Mouse (Mus musculus) kidney, embryonic 14.5 days (tissue): Measurements from ENCODE around the gene Zfp986. TPM values are rescaled to one million over a fixed set of nuclear protein-coding genes. Genes with fewer than 3 reads are reported as not detected.
A peak's percentile ranks its signal among the peaks of the same experiment; 100 is the strongest.
"Not testable (repeated sequence)": the region's sequence is repeated elsewhere in the genome, so short reads cannot be mapped to it uniquely, and the experiment has no call there.

ENCODE experiments used
- ATAC-seq: fragments of 200-750 bp; cut with Nextera tagmentation; 2 replicates; pipeline ENCODE4 v1.8.0; 2017; ENCODE audit warnings: moderate number of reproducible peaks, mild to moderate bottlenecking, moderate TSS enrichment, moderate library complexity; ENCODE audit not compliant: low FRiP score, low TSS enrichment
- H3K27ac ChIP-seq: fragments of 300-500 bp; sonication (generic); 2 replicates; pipeline ENCODE4 v1.5.1; 2014; ENCODE audit warnings: low read depth, mild to moderate bottlenecking, low read length, moderate library complexity, mixed read lengths
- H3K27me3 ChIP-seq: fragments of 300-500 bp; sonication (generic); 2 replicates; pipeline ENCODE4 v1.6.1; 2014; ENCODE audit warnings: mild to moderate bottlenecking, low read length; ENCODE audit not compliant: control insufficient read depth, insufficient read depth
- H3K36me3 ChIP-seq: fragments of 300-500 bp; sonication (generic); 2 replicates; pipeline ENCODE4 v1.6.1; 2014; ENCODE audit warnings: low read length, mixed read lengths; ENCODE audit not compliant: control insufficient read depth, insufficient read depth
- H3K4me1 ChIP-seq: fragments of 300-500 bp; sonication (generic); 2 replicates; pipeline ENCODE4 v1.6.1; 2014; ENCODE audit warnings: low read length, mixed read lengths; ENCODE audit not compliant: control insufficient read depth, insufficient read depth
- H3K4me2 ChIP-seq: fragments of 300-500 bp; sonication (generic); replicated peaks from 2 replicates; pipeline ENCODE4 v1.6.1; 2014; ENCODE audit warnings: low read depth, mild to moderate bottlenecking, low read length
- H3K4me3 ChIP-seq: fragments of 300-500 bp; sonication (generic); 2 replicates; pipeline ENCODE4 v1.5.1; 2014; ENCODE audit warnings: mild to moderate bottlenecking, low read length
- H3K9ac ChIP-seq: fragments of 300-500 bp; sonication (generic); 2 replicates; pipeline ENCODE4 v1.6.1; 2014; ENCODE audit warnings: low read depth, mild to moderate bottlenecking, low read length, moderate library complexity
- H3K9me3 ChIP-seq: fragments of 300-500 bp; sonication (generic); 2 replicates; pipeline ENCODE4 v1.6.1; 2016; ENCODE audit warnings: low read length; ENCODE audit not compliant: control insufficient read depth
- WGBS: fragments of 180-500 bp; shearing (Covaris S2); extraction: QIAGEN DNeasy Blood & Tissue Kit; methylation state at CpG from one replicate; pipeline ENCODE4 v1.1.7; 2014; 5-methylcytosine and 5-hydroxymethylcytosine counted together
- polyA plus RNA-seq: library from polyadenylated mRNA; unstranded; fragments of >200 nt; fragmentation: Nextera tagmentation; extraction: Ambion mirVana; gene quantifications from 2 replicates; pipeline ENCODE4 v1.2.1, GENCODE M21; 2014

Zfp986 gene
- polyA plus RNA-seq, result not detected in 2 replicates

DNA sequence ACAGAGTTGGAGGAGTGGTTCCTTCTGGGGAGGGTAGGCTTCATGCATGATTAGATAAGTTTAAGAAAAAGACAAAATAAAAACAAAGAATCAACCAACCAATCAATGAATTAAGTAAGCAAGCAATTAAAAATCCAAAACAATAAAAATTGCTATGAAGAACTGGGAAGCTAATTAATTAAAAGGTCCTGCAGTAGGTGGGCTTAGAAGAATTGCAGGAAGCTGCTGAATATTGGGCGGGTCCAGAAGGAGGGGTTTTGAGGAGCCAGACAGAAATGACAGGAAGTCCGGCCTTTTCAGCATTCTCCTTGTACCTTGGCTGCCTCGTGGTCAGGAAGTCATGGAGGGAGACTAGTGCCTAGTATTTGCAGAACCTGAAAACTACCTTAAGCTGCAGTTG, at the start of gene Zfp986:
Gene Zfp986 (plus strand): TSS at position 301 of the 400 bp plus-strand sequence.
- not testable (repeated sequence) for H3K4me1 ChIP-seq, H3K9ac ChIP-seq, H3K36me3 ChIP-seq, ATAC-seq, H3K4me2 ChIP-seq, H3K27ac ChIP-seq, H3K9me3 ChIP-seq, H3K4me3 ChIP-seq, H3K27me3 ChIP-seq
- 80% methylated on average over 3 of the region's 3 CpGs for WGBS

DNA sequence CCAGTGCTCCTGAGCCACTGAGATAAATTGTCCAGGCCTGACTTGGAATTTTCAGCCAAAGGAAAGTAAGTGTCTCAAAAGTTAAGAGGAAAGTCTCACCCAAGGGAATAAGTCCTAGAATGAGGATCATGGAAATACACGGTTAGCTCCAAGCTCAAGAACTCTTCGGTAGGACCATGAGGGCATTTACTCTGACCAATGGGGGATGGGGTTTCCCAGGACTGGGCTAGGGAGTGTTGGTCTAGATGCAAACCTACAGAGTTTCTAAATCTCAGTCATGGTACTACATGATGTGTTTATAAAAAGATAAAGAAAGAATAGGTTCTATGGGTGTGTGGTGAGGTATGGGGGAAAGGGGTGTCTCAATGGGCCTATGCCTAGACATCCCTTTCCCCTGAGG, 48.6 kb upstream of the Zfp986 start:
- not testable (repeated sequence) for H3K27me3 ChIP-seq, H3K4me2 ChIP-seq, H3K4me1 ChIP-seq, H3K9ac ChIP-seq, H3K36me3 ChIP-seq, H3K4me3 ChIP-seq, H3K9me3 ChIP-seq, H3K27ac ChIP-seq
- ATAC-seq, result peak; percentile 46; the same call in 1 of the 2 replicates
- no CpG with 5 or more reads among the region's 2 CpGs for whole genome bisulfite sequencing

DNA sequence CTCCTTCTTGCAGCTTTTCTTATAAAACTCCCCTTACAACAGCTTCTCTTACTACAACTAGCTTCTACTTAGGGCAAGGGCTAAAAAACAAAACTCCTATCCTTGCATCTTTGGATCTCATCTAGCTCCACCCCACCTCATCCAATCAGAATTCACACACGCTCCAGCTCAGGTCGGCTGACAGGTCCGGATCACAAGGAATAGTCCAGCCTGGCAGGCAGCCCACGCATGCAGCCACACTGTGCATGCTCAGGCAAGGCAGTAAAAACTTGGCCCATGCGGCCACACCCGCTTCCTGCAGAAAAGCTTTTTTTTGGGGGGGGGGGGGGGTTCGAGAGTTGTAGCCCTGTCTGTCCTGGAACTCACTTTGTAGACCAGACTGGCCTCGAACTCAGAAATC, 43.0 kb upstream of the Zfp986 start:
- not testable (repeated sequence) for H3K4me2 ChIP-seq, H3K9me3 ChIP-seq, H3K4me1 ChIP-seq, ATAC-seq, H3K27me3 ChIP-seq, H3K9ac ChIP-seq, H3K4me3 ChIP-seq, H3K27ac ChIP-seq, H3K36me3 ChIP-seq
- WGBS, result 70% methylated on average over 4 of the region's 8 CpGs

GRCm38 (mm10) chr4:145831328-145832062, 37.1 kb upstream of the Zfp986 start:
- peak; percentile 49; the same call in 1 of the 2 replicates for ATAC-seq
- H3K4me1 ChIP-seq, H3K4me3 ChIP-seq, H3K9ac ChIP-seq, H3K27ac ChIP-seq, H3K9me3 ChIP-seq, H3K36me3 ChIP-seq, H3K27me3 ChIP-seq, H3K4me2 ChIP-seq: not testable (repeated sequence)
- 95% methylated on average over 1 of the region's 14 CpGs for WGBS

DNA sequence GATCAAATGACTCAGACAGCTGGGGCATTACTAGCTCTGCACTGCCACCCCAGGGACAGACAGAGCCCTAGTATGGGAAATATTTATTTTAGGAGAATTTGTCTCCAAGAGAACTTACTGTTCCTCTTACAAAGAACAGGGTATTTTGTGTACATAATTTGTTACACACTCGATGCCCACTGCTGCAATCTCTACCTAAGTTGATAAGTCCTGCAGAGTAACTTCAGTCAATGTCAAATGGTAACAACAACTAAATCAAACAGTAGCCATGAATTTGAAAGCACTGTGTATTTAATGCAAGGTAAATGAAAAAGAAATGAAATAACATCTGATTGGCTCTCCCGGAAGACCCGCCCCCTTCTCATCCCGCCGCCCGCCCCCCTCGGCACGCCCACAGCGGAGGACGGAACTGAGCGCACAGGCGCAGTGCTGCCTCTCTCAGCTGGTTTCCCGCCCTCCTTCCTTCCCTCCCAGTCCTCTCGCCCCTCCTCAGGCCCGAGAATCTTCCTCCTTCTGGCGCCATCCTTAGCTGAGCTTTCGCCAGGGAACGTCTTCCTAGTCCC, 32.2 kb upstream of the Zfp986 start:
- ATAC-seq, result peak; percentile 46
- H3K4me2 ChIP-seq, H3K4me1 ChIP-seq, H3K4me3 ChIP-seq, H3K36me3 ChIP-seq, H3K27me3 ChIP-seq, H3K27ac ChIP-seq, H3K9ac ChIP-seq: not testable (repeated sequence)
- peaks cover 14% of the 10 kb centered on the region for H3K9me3 ChIP-seq
- WGBS, result 92% methylated on average over 6 of the region's 18 CpGs

DNA sequence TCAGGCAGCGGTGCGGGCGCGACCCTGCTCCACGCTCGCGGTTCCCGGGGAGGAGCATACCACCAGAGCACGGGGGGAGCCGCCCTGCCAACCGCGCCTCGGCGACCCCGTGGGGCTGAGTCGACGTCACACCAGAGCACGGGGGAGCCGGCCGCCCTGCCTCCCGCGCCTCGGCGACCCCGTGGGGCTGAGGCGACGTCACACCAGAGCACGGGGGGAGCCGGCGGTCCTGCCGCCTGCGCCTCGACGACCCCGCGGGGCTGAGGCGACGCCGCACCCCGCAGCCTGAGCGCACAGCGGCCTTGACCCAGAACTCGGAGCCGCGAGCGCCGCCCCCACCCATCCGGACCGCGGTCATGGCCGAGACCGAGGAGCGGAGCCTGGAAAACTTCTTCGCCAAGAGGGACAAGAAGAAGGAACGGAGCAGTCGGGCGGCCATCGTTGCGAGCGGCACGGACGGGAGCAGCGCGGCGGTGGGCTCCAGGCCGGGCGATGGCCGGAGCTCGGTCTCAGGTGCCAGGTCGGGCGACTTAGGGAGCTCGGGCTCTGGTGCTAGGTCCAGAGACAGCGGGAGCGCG, 31.6 kb upstream of the Zfp986 start:
- not testable (repeated sequence) for H3K4me2 ChIP-seq, H3K9ac ChIP-seq, H3K4me3 ChIP-seq, H3K4me1 ChIP-seq, H3K36me3 ChIP-seq, H3K27ac ChIP-seq, H3K27me3 ChIP-seq
- WGBS, result 61% methylated on average over 47 of the region's 75 CpGs
- peaks cover 14% of the 10 kb centered on the region for H3K9me3 ChIP-seq
- peak; percentile 91 for ATAC-seq

DNA sequence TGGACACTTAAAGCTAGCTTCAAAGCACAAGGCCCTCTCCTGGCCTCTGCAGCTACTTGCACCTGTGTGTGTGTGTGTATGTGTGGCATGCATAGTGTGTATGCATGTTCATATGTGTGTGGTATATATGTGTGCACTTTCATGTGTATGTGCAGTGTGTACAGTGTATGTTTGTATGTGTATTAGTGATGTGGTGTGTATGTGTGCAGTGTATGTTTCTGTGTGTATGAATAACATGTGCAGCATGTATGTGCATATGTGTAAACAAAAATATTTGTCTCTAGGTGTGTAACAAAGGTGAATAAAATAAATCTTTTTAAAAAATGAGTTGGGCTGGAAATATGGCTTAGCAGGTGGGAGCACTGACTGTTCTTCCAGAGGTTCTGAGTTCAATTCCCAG, 21.8 kb upstream of the Zfp986 start:
- H3K4me3 ChIP-seq, H3K36me3 ChIP-seq: not testable (repeated sequence)
- 0 out of 2 replicates have a peak, but pooled peaks have one; percentile 44 for ATAC-seq

GRCm38 (mm10) chr4:145848183-145848890, 20.3 kb upstream of the Zfp986 start:
- not testable (repeated sequence) for H3K27ac ChIP-seq, H3K9ac ChIP-seq, H3K9me3 ChIP-seq, H3K4me1 ChIP-seq, H3K36me3 ChIP-seq, H3K4me3 ChIP-seq, H3K27me3 ChIP-seq, H3K4me2 ChIP-seq
- peak; percentile 46; the same call in 1 of the 2 replicates for ATAC-seq
- 75% methylated on average over 3 of the region's 4 CpGs for WGBS

More for the DNA sequence above, 21.8 kb upstream of the Zfp986 start:
- H3K9me3 ChIP-seq, H3K9ac ChIP-seq, H3K4me1 ChIP-seq, H3K4me2 ChIP-seq, H3K27ac ChIP-seq, H3K27me3 ChIP-seq: not testable (repeated sequence)

GRCm38 (mm10) chr4:145848891-145849214, 19.7 kb upstream of the Zfp986 start:
- peak; percentile 53; the same call in 1 of the 2 replicates for ATAC-seq
- H3K4me3 ChIP-seq, result not testable (repeated sequence)
- 81% methylated on average over 3 of the region's 3 CpGs for WGBS

More at GRCm38 (mm10) chr4:145848891-145849214, 19.7 kb upstream of the Zfp986 start:
- H3K4me2 ChIP-seq, H3K9me3 ChIP-seq, H3K27me3 ChIP-seq, H3K9ac ChIP-seq, H3K4me1 ChIP-seq, H3K27ac ChIP-seq, H3K36me3 ChIP-seq: not testable (repeated sequence)
